Mouse (Mus musculus) forebrain, embryonic 16.5 days (tissue): Measurements from ENCODE around the gene Tns1. TPM values are rescaled to one million over a fixed set of nuclear protein-coding genes. Genes with fewer than 3 reads are reported as not detected.

ENCODE experiments used
- ATAC-seq: fragments of 200-750 bp; cut with Nextera tagmentation; 2 replicates; pipeline ENCODE4 v1.8.0; 2017; ENCODE audit warnings: mild to moderate bottlenecking, moderate library complexity
- H3K27ac ChIP-seq: fragments of 300-500 bp; sonication (generic); 2 replicates; pipeline ENCODE4 v1.5.1; 2014; ENCODE audit warnings: low read length, control low read depth
- H3K27me3 ChIP-seq: fragments of 300-500 bp; sonication (generic); replicated peaks from 2 replicates; pipeline ENCODE4 v1.6.1; 2014; ENCODE audit warnings: low read length; ENCODE audit not compliant: control insufficient read depth, insufficient read depth
- H3K36me3 ChIP-seq: fragments of 300-500 bp; sonication (generic); 2 replicates; pipeline ENCODE4 v1.6.1; 2014; ENCODE audit not compliant: control insufficient read depth, insufficient read depth
- H3K4me1 ChIP-seq: fragments of 300-500 bp; sonication (generic); replicated peaks from 2 replicates; pipeline ENCODE4 v1.6.1; 2014; ENCODE audit warnings: low read length; ENCODE audit not compliant: control insufficient read depth, insufficient read depth
- H3K4me2 ChIP-seq: fragments of 300-500 bp; sonication (generic); 2 replicates; pipeline ENCODE4 v1.6.1; 2014; ENCODE audit warnings: mild to moderate bottlenecking, low read length, control low read depth
- H3K4me3 ChIP-seq: fragments of 300-500 bp; sonication (generic); replicated peaks from 2 replicates; pipeline ENCODE4 v1.5.1; 2014; ENCODE audit warnings: mild to moderate bottlenecking, low read length, control low read depth
- H3K9ac ChIP-seq: fragments of 300-500 bp; sonication (generic); replicated peaks from 2 replicates; pipeline ENCODE4 v1.6.1; 2014; ENCODE audit warnings: low read depth, low read length, control low read depth
- H3K9me3 ChIP-seq: fragments of 300-500 bp; sonication (generic); 2 replicates; pipeline ENCODE4 v1.6.1; 2016; ENCODE audit warnings: low read length; ENCODE audit not compliant: control insufficient read depth
- WGBS: fragments of 180-500 bp; shearing (Covaris S2); extraction: QIAGEN DNeasy Blood & Tissue Kit; methylation state at CpG from one replicate; pipeline ENCODE4 v1.1.7; 2014; 5-methylcytosine and 5-hydroxymethylcytosine counted together
- polyA plus RNA-seq: library from polyadenylated mRNA; unstranded; fragments of >200 nt; fragmentation: Nextera tagmentation; extraction: Ambion mirVana; gene quantifications from 2 replicates; pipeline ENCODE4 v1.2.1, GENCODE M21; 2015

Gene Tns1
- polyA plus RNA-seq, 1 experiment from 2014 or later = 10.7 TPM

DNA sequence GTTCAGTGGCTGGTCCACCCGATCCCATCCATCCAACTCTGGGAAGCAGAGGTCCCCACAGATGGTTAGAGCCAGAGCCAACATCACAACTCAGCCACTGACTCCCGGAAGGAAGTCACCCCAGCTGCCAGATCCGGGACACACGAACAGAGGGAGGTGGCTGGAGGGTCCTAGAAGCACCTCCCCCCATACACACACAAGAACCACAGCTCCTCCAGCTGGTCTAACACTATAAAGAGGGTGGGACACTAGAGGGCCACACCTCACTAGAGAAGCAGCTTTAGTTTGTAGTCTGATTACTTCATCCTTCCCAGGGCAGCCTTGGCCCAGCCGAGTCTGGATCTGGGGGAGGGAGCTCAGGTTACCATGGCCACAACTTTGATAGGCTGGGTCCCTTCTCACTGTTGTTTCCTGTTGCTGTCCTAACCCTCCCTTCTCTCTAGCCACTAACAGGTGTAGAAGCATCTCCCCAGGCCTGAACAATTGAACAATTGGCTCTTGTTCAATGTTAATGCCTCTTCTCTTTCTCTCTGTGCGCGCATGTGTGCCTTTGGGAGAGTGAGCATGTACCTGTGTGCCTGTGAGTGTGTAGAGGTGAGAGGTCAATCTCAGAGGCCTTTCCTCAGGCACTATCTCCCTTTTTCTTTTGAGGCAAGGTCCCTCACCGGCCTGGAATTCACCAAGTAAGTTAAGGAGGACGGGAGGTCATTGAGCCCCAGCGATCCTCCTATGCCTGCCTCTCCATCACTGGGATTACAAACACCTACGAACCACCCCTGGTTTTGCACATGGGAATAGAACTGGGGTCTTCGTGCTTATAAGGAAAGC, 157.6 kb downstream of the Tns1 start:
- Histone ChIP-seq H3K4me2 (no peak overlapping the region), H3K4me1 (peaks cover 22% of the 10 kb centered on the region), H3K4me3 (no peak overlapping the region), H3K9ac (no peak overlapping the region), H3K27ac (no peak overlapping the region), H3K27me3 (no peaks in the 10 kb centered on the region), H3K36me3 (no peaks in the 10 kb centered on the region), H3K9me3 (no peaks in the 10 kb centered on the region)
- WGBS = 77% methylated on average over 12 of the region's 12 CpGs
- ATAC-seq = no peak

DNA sequence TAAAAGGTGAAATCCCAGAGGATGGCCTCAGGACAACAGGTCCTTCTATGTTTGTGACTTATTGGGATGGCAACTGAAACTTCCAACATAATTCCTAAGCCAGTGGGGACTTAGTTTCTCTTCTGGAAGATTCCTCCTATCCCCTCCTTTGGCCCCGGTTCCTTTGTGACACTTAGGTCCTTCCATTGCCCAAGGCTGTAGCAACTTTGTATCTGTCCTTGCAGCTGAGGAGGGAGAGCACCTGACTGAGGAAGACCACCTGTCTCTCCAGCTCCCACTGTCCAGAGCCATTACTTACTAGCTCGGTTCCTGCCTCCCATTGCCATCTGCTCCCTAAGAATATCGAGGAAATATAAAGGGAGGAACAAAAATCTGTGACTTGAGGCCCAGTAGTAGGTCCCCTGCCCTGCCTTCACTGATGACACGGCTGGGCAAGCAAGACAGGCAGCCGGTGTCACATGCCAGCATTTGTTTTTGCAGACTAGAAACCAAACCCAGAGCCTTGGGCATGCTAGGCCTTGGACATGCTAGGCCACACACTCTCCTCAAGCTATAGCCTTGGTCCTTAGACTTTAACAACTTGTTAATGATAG, 160.0 kb downstream of the Tns1 start:
- Histone ChIP-seq H3K27ac (no peak overlapping the region), H3K4me3 (no peak overlapping the region), H3K9me3 (no peaks in the 10 kb centered on the region), H3K27me3 (no peaks in the 10 kb centered on the region), H3K4me2 (no peak overlapping the region), H3K4me1 (peaks cover 19% of the 10 kb centered on the region), H3K36me3 (no peaks in the 10 kb centered on the region), H3K9ac (no peak overlapping the region)
- 81% methylated on average over 5 of the region's 5 CpGs for WGBS
- no peak for ATAC-seq

DNA sequence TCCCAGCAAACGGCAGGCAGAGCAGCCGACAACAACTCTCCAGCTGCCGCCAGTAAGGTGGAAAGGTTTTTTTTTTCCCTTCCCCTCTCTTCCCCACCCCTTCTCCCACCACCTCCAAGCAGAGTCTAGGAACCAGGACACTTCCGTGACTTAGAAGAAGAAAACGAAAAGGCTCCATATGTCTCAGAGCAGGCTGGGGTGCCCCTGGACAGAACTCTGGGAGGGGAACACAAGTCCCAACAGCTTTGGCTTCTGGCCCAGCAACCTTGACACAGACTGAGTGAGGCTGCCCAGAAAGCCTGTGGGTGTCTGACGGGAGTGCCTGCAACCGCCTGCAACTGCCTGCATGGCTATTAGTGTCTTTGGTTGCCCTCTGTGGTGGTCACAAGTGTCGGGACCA, 160.6 kb downstream of the Tns1 start:
- Histone ChIP-seq H3K27ac (peak overlapping the region; percentile 60), H3K9me3 (no peaks in the 10 kb centered on the region), H3K4me1 (peaks cover 14% of the 10 kb centered on the region), H3K9ac (0 out of 2 replicates have a peak overlapping the region, but pooled peaks have one; percentile 13), H3K36me3 (no peaks in the 10 kb centered on the region), H3K4me3 (no peak overlapping the region), H3K27me3 (no peaks in the 10 kb centered on the region), H3K4me2 (no peak overlapping the region)
- ATAC-seq = peak; percentile 21; the same call in 1 of the 2 replicates
- 34% methylated on average over 8 of the region's 8 CpGs for WGBS

DNA sequence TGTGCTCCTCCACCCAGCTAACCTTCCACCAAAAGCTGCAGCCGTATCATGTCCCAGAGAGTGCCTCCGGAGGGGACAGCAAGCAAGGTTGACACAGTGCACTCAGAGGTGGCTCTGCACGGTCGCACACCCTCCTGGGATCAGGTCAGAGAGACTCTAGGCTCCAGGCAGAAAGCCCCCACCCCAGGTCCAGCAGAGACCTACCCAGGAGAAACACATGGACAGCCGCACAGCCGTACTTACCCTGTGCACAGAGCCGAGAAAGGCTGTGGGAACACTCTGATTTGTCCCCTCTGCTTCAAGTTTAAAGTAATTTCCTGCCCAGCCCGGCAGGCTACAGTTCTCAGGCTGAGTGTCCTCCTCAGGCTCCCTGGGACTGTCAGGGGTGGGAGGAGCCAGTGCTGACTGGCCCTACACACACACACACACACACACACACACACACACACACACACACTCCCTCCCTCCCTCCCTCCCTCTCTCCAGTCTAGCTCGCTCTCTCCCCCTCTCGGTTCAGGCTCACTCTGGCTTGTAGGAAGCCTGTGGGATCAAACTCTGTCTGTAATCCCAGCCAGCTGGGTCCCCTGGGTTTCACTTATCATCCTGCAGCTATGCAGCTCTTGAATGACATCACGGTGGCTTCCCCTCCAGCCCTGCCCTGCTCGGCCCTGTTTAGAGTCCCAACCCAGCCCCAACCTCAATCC, 161.4 kb downstream of the Tns1 start:
- ATAC-seq = peak; percentile 77
- H3K4me1 ChIP-seq = peaks cover 14% of the 10 kb centered on the region
- no peaks in the 10 kb centered on the region for H3K27me3 ChIP-seq
- H3K9ac ChIP-seq = 0 out of 2 replicates have a peak overlapping the region, but pooled peaks have one; percentile 13
- H3K9me3 ChIP-seq = no peaks in the 10 kb centered on the region
- peak overlapping the region; percentile 13; the same call in 1 of the 2 replicates for H3K4me2 ChIP-seq
- 0 out of 2 replicates have a peak overlapping the region, but pooled peaks have one; percentile 8 for H3K4me3 ChIP-seq
- H3K36me3 ChIP-seq = no peaks in the 10 kb centered on the region
- 19% methylated on average over 12 of the region's 12 CpGs for WGBS
- H3K27ac ChIP-seq = peak overlapping the region; percentile 60

DNA sequence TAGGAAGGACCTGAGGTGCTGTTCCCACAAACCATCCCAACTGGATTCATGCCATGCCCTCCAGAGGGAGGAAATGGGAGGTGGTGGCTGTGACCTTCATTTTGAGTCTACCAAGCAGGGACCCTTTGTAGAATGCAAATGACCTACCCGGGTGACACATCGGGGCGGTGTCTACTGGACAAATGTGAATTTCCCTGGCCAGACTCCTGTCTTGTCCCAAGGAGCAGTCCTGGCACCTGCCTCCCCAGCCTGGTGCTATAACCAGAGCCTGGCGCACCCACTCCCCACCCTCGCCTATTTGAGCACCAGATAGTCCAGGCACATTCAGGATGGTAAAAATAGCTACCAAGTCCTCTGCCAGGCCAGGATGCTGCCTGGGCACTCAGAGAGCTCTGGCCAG, 162.2 kb downstream of the Tns1 start:
- Histone ChIP-seq H3K4me3 (no peak overlapping the region), H3K4me1 (peaks cover 14% of the 10 kb centered on the region), H3K27ac (no peak overlapping the region), H3K9ac (no peak overlapping the region), H3K27me3 (no peaks in the 10 kb centered on the region), H3K4me2 (no peak overlapping the region), H3K36me3 (no peaks in the 10 kb centered on the region), H3K9me3 (no peaks in the 10 kb centered on the region)
- no peak for ATAC-seq
- WGBS = 95% methylated on average over 5 of the region's 5 CpGs

DNA sequence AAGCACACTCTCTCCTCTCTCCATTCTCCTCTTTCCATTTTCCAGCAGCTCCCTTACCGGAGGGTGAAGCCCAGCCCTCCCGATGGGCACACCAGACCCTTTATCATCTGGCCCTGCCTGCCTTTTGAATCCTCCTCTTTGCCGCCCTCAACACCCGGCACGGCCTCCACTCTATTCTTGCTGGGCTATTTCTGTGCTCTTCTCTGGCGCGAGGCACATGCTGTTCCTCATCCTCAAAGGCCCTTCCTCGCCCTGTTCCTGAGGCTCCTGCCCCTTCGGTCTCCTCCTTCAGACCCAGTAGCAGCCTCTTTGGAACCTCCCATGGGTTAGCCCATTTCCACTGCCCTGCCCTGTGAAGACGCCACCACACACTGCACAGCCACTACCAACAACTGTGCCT, 164.5 kb downstream of the Tns1 start:
- H3K36me3 ChIP-seq = no peaks in the 10 kb centered on the region
- H3K4me1 ChIP-seq = peaks cover 14% of the 10 kb centered on the region
- no peaks in the 10 kb centered on the region for H3K27me3 ChIP-seq
- no peak for ATAC-seq
- no peak overlapping the region for H3K4me2 ChIP-seq
- H3K4me3 ChIP-seq = no peak overlapping the region
- no peaks in the 10 kb centered on the region for H3K9me3 ChIP-seq
- H3K27ac ChIP-seq = no peak overlapping the region
- H3K9ac ChIP-seq = no peak overlapping the region
- WGBS = 88% methylated on average over 10 of the region's 10 CpGs

DNA sequence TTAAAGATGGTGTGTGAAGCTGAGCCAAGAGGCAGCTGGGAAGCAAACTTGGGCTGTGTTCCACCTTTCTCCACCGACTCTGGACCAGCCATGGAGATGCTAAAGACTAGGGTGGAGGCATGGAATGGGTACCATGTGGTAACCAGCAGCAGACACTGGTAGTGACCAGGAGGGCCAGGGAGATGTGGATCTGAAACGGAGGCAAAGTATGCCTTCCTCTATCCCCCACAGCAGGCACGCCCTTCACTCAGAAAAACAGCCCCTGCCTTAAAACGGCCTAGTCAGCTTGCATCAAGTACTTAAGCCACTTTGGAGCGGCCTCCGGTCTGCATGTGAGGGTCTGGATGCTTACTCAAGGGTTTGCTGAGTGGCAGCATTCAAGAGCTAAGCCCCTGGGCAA, 164.9 kb downstream of the Tns1 start:
- no peaks in the 10 kb centered on the region for H3K36me3 ChIP-seq
- no peak for ATAC-seq
- H3K9ac ChIP-seq = no peak overlapping the region
- no peak overlapping the region for H3K4me2 ChIP-seq
- no peaks in the 10 kb centered on the region for H3K27me3 ChIP-seq
- H3K4me1 ChIP-seq = peaks cover 14% of the 10 kb centered on the region
- WGBS = 89% methylated on average over 6 of the region's 6 CpGs
- no peaks in the 10 kb centered on the region for H3K9me3 ChIP-seq
- no peak overlapping the region for H3K27ac ChIP-seq
- H3K4me3 ChIP-seq = no peak overlapping the region

DNA sequence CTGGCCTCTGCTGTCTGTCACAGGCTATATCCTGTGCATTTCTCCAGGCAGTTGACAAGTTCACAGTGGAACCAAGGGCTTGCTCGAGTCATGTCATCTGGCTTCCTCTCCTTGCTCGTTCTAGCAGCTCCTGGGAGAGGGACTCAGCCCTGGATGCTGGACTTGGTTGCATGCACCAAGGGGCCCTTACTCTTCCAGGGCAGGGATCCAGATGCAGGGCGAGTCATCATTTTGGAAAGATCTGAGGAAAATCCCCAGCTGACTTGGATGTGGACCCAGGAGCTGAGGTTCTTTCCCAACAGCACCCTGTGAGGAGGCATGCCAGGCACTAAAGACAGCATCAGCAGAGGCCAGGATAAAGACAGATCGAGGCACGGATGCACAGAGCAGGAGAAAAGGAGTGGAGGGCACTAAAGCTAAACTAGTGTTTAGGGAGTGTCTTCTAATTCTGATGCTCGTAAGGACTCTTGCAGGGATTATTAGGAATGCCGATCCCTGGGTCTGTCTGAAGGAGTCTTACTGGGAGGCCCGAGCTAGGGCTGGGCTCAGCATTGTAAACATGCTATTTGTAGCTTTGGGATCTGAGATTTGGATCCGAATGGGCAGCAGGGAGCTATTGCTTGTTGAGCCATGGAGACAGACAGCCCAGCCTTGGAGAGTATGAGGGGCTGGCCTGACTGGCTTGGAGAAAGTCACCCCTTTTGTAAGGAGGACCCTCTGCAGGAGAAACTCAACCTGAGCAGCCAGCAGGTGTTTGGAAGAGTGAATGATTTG, 165.9 kb downstream of the Tns1 start:
- Histone ChIP-seq H3K36me3 (no peaks in the 10 kb centered on the region), H3K27ac (no peak overlapping the region), H3K4me3 (no peak overlapping the region), H3K4me1 (peaks cover 9% of the 10 kb centered on the region), H3K9me3 (no peaks in the 10 kb centered on the region), H3K4me2 (no peak overlapping the region), H3K27me3 (no peaks in the 10 kb centered on the region), H3K9ac (no peak overlapping the region)
- ATAC-seq = no peak
- WGBS = 39% methylated on average over 9 of the region's 9 CpGs

DNA sequence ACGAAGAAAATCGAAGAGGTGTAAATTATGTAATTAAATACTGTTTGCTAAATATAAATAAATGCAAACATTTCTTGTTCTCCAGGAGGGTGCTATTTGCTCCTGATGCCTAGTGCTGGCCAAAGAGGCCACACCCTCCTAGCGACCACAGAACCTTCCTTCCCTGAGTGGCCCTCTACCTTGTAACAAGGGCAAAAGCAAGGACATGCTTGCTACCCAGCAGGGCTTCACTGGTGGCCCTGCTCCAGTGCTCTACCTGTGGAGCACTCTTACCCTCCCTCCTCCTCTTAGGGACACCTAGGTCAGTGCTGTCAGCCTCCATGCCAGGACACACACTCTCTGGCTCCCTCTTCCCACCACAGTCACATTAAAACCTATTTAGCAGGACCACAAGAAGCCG, 166.8 kb downstream of the Tns1 start:
- H3K27me3 ChIP-seq = no peaks in the 10 kb centered on the region
- H3K36me3 ChIP-seq = no peaks in the 10 kb centered on the region
- H3K4me2 ChIP-seq = no peak overlapping the region
- H3K9me3 ChIP-seq = no peaks in the 10 kb centered on the region
- H3K4me3 ChIP-seq = no peak overlapping the region
- H3K9ac ChIP-seq = no peak overlapping the region
- 90% methylated on average over 4 of the region's 4 CpGs for WGBS
- no peak overlapping the region for H3K27ac ChIP-seq
- ATAC-seq = no peak
- H3K4me1 ChIP-seq = no peaks in the 10 kb centered on the region; the same call in 1 of the 2 replicates
